Mouse (Mus musculus) limb, embryonic 12.5 days (tissue): Measurements from ENCODE around the gene Ess2. TPM values are rescaled to one million over a fixed set of nuclear protein-coding genes. Genes with fewer than 3 reads are reported as not detected.

ENCODE experiments used
- ATAC-seq: fragments of 200-750 bp; cut with Nextera tagmentation; 2 replicates; pipeline ENCODE4 v1.8.0; 2017; ENCODE audit warnings: low read depth, moderate TSS enrichment; ENCODE audit not compliant: insufficient number of reproducible peaks, insufficient read depth, low FRiP score, low TSS enrichment
- H3K27ac ChIP-seq: fragments of 300-500 bp; sonication (generic); 2 replicates; pipeline ENCODE4 v1.5.1; 2016; ENCODE audit warnings: mild to moderate bottlenecking, moderate library complexity
- H3K27me3 ChIP-seq: fragments of 300-500 bp; sonication (generic); 2 replicates; pipeline ENCODE4 v1.6.1; 2016; ENCODE audit warnings: mild to moderate bottlenecking, moderate library complexity
- H3K36me3 ChIP-seq: fragments of 300-500 bp; sonication (generic); 2 replicates; pipeline ENCODE4 v1.6.1; 2016; ENCODE audit warnings: mild to moderate bottlenecking, moderate library complexity
- H3K4me1 ChIP-seq: fragments of 300-500 bp; sonication (generic); replicated peaks from 2 replicates; pipeline ENCODE4 v1.6.1; 2016
- H3K4me2 ChIP-seq: fragments of 300-500 bp; sonication (generic); 2 replicates; pipeline ENCODE4 v1.6.1; 2016; ENCODE audit warnings: mild to moderate bottlenecking, moderate library complexity
- H3K4me3 ChIP-seq: fragments of 300-500 bp; sonication (generic); replicated peaks from 2 replicates; pipeline ENCODE4 v1.5.1; 2016; ENCODE audit warnings: mild to moderate bottlenecking
- H3K9ac ChIP-seq: fragments of 300-500 bp; sonication (generic); replicated peaks from 2 replicates; pipeline ENCODE4 v1.6.1; 2016; ENCODE audit warnings: mild to moderate bottlenecking, moderate library complexity
- H3K9me3 ChIP-seq: fragments of 300-500 bp; sonication (generic); 2 replicates; pipeline ENCODE4 v1.6.1; 2016; ENCODE audit warnings: mild to moderate bottlenecking, moderate library complexity
- WGBS: fragments of 180-500 bp; shearing (Covaris S2); methylation state at CpG from one replicate; pipeline ENCODE4 v1.1.7; 2016; 5-methylcytosine and 5-hydroxymethylcytosine counted together
- polyA plus RNA-seq: library from polyadenylated mRNA; unstranded; fragments of >200 nt; fragmentation: Nextera tagmentation; extraction: Ambion mirVana; gene quantifications from 2 replicates; pipeline ENCODE4 v1.2.1, GENCODE M21; 2016

Ess2 gene
- polyA plus RNA-seq, 1 experiment from 2014 or later = 54.7 TPM

DNA sequence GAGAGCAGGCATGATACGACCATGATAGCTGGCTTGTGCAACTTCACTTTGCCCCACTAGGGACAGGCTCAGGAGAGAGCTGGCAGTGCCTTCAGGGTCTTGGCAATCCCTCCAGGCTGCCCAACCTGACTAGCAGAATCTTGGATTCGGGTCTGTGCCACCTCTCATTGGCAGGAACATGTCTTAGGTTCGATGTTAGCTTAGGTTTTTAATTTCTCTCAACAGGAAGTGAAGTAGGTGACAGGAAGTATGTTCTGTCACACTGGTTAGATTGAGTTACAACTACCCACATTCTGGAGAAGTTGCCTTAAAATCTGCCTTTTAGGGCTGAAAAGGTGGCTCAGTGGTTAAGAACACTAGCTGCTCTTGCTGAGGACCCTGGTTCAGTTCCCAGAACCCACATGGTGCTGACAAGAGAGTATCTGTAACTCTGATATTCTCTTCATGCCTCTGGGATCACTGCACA, 23.3 kb upstream of the Ess2 start:
- no peaks in the 10 kb centered on the region for H3K36me3 ChIP-seq
- no peak overlapping the region for H3K4me3 ChIP-seq
- H3K27me3 ChIP-seq = peaks cover 19% of the 10 kb centered on the region
- ATAC-seq = no peak
- no peak overlapping the region for H3K27ac ChIP-seq
- no peak overlapping the region for H3K4me2 ChIP-seq
- H3K4me1 ChIP-seq = no peaks in the 10 kb centered on the region; the same call in 1 of the 2 replicates
- H3K9ac ChIP-seq = no peak overlapping the region
- 72% methylated on average over 3 of the region's 3 CpGs for WGBS
- no peaks in the 10 kb centered on the region for H3K9me3 ChIP-seq

DNA sequence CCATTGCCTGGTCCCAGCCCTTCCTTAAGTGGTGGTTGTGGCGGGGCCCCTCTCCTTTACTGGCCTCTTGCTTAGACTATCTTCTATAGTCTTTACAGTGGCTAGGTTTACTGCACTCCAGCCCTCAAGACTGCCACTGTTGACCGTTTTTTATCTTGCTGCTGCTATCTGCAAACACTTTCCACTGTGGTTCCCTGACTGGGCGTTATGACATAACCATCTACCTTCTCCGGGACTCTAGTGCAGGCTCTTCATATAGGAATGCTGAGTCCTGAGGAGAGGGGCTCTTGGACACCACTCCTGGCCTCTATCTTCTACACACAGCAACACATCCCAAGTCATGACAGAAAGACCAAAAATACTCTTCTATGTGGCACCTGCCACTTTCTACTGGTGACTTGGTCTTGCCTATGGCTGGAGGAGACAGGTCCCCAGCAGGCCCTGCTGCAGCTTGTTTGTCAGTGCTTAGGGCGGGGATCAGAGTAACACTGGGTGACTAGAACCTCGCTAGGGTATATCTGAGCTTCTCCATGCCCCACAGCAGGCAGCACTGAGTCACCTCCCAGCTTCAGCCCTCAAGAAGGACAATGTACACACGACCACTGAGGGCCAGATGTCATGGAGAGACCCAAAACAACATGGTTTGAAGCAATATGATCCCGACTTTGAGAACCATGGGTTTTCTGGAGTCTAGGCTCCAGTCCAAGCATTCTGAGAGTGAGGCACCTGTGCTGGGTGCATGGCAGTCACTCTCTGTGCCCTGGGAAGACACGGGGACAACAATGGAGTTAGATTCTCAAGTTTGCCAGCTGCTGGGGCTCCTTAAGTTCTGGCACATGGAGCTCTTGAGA, 22.7 kb upstream of the Ess2 start:
- no peak overlapping the region for H3K9ac ChIP-seq
- no peaks in the 10 kb centered on the region for H3K36me3 ChIP-seq
- H3K4me2 ChIP-seq = no peak overlapping the region
- peaks cover 3% of the 10 kb centered on the region for H3K4me1 ChIP-seq
- H3K27ac ChIP-seq = no peak overlapping the region
- no peaks in the 10 kb centered on the region for H3K9me3 ChIP-seq
- H3K27me3 ChIP-seq = peaks cover 19% of the 10 kb centered on the region
- H3K4me3 ChIP-seq = no peak overlapping the region
- ATAC-seq = no peak
- WGBS = 71% methylated on average over 9 of the region's 9 CpGs

DNA sequence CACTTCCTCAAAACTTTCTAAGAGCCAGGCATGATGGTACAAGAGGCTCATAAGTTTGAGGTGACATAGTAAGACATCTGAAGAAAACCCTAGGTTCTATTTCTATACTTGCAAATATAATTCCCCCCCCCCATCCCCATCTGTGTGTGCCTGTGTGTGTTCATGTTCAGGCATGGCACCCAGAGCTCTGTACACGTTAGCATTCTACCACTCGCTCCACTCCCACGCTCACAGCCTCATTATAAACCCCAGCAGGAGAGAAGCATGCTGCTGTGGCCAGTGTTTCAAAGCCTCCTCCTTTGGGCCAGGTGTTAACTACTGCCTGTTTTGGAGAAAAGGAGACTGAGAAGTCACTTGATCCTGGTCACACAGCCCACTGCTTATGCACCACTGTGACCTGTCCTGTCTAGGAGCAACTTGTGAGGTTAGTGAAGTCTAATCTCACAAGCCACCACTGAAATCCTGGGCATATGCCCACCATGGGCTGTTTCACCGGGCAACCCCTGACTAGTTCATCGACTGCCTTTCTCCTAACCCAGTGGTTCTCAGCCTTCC, 20.8 kb upstream of the Ess2 start:
- no peak overlapping the region for H3K27ac ChIP-seq
- H3K9me3 ChIP-seq = no peaks in the 10 kb centered on the region
- H3K4me2 ChIP-seq = no peak overlapping the region
- no peak overlapping the region for H3K4me3 ChIP-seq
- no peaks in the 10 kb centered on the region for H3K36me3 ChIP-seq
- 61% methylated on average over 5 of the region's 5 CpGs for WGBS
- peaks cover 10% of the 10 kb centered on the region for H3K27me3 ChIP-seq
- ATAC-seq = no peak
- H3K9ac ChIP-seq = no peak overlapping the region
- peaks cover 6% of the 10 kb centered on the region for H3K4me1 ChIP-seq

DNA sequence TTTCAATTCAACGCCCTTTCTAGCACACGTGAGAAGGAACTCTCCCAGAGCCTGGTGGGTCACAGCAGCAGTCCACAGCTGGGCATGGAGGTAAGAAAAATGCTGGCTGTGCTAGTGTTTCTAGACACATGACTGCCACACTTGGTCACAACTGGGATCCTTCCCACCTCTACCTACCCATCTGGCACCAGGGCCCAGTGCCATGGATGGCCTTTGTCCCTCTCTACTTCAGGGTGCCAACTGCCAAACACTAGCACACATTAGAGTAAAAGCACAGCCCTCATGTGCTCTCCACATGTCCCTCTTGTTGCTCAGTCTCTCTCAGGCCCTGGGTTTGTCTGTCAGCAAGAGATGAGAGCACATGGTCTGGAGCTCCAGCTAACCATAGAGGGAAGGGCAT, 18.5 kb upstream of the Ess2 start:
- H3K36me3 ChIP-seq = peaks cover 19% of the 10 kb centered on the region
- no peak overlapping the region for H3K27ac ChIP-seq
- WGBS = 80% methylated on average over 2 of the region's 2 CpGs
- H3K4me1 ChIP-seq = peaks cover 11% of the 10 kb centered on the region
- no peak overlapping the region for H3K9ac ChIP-seq
- H3K4me2 ChIP-seq = no peak overlapping the region
- ATAC-seq = no peak
- H3K4me3 ChIP-seq = no peak overlapping the region
- 0 out of 2 replicates have a peak, but pooled peaks cover 5% of the 10 kb centered on the region for H3K27me3 ChIP-seq
- H3K9me3 ChIP-seq = no peaks in the 10 kb centered on the region

DNA sequence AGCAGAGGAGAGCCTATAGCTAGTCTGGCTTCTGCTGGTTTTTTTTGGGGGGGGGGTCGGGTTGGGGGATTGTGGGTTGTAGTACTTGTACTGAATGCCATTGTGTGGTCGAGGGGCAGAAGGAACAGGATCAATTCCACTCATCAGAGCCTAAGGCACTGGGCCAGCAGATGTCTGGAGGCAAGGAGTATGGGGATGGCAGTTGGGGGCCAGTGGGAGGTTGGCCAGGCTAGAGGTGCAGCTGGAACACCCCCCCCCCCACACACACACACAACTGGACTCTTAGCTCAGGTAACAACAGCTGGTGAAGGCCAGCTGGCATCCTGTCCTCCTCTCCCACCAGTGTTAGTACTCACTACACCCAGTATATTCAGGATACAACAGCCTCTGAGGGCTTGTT, 18.1 kb upstream of the Ess2 start:
- no peak overlapping the region for H3K4me2 ChIP-seq
- H3K9me3 ChIP-seq = no peaks in the 10 kb centered on the region
- no peak overlapping the region for H3K27ac ChIP-seq
- H3K4me3 ChIP-seq = no peak overlapping the region
- 0 out of 2 replicates have a peak, but pooled peaks cover 5% of the 10 kb centered on the region for H3K27me3 ChIP-seq
- H3K9ac ChIP-seq = no peak overlapping the region
- H3K36me3 ChIP-seq = peaks cover 20% of the 10 kb centered on the region
- ATAC-seq = no peak
- H3K4me1 ChIP-seq = peaks cover 11% of the 10 kb centered on the region
- WGBS = 13% methylated on average over 2 of the region's 2 CpGs

DNA sequence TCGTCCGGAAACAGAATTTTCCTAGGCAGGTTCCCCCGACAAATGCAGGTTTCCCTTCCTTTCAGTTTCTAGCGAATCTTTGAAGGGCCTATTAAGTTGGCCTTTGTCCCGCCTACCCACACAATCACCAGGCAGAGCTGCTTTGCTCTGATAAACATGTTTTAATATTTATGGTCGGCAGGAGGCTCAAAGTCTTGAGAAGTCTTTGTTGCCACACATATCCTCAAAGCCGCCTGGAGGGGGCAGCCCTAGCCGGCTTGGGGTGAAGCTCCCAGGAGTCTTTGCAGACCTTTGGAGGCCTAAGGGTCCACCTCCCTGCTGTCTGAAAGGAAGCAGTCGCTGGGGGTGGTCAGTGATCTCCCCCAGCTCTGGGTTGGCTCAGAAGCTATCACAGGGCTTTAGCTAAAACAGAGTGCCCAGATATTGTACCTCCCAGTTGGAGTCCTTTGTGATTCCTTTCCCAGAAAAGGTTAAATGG, 17.5 kb upstream of the Ess2 start:
- Histone ChIP-seq H3K9me3 (no peaks in the 10 kb centered on the region), H3K27me3 (0 out of 2 replicates have a peak, but pooled peaks cover 5% of the 10 kb centered on the region), H3K4me2 (peak overlapping the region; percentile 93), H3K36me3 (peaks cover 20% of the 10 kb centered on the region), H3K4me3 (peak overlapping the region; percentile 83), H3K9ac (peak overlapping the region; percentile 83), H3K4me1 (peaks cover 11% of the 10 kb centered on the region), H3K27ac (peak overlapping the region; percentile 82)
- ATAC-seq = peak; percentile 38; the same call in 1 of the 2 replicates
- under 1% methylated on average over 9 of the region's 9 CpGs for WGBS

DNA sequence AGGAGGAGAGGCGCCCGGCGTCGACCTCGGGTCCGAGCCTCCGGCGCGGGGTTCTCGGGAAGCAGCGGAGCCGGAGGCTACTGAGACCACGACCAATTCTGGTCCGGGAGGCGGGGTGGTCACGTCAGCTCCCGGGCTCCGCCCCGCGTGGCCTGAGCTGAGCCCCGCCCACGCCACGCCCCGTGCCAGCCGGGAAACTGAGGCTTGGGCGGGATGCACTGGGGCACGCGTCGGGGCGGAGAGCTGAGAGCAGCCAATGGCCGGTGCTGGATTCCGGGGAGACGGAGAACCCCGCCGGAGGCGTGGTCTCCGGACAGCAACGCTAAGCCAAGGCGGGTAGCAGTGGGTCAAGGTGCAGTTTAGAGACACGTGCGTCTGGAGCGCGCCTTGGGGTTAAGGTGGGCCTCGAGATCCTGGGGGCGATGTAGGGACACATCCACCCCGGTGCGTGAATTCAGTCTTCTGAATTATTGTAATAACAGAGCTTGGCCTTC, 17.0 kb upstream of the Ess2 start, which contains the start of gene Slc25a1:
TSS of gene Slc25a1 (minus strand) at position 133 of the 494 bp plus-strand sequence.
- Histone ChIP-seq H3K4me2 (peak within 1 kb of the TSS; percentile 93), H3K36me3 (peaks cover 20% of the 10 kb centered on the region), H3K27me3 (0 out of 2 replicates have a peak, but pooled peaks cover 5% of the 10 kb centered on the region), H3K9ac (peak within 1 kb of the TSS; percentile 83), H3K27ac (peak within 1 kb of the TSS; percentile 82), H3K9me3 (no peaks in the 10 kb centered on the region), H3K4me1 (peaks cover 11% of the 10 kb centered on the region), H3K4me3 (peak within 1 kb of the TSS; percentile 83)
- under 1% methylated on average over 47 of the region's 47 CpGs for WGBS
- peak; percentile 42 for ATAC-seq

DNA sequence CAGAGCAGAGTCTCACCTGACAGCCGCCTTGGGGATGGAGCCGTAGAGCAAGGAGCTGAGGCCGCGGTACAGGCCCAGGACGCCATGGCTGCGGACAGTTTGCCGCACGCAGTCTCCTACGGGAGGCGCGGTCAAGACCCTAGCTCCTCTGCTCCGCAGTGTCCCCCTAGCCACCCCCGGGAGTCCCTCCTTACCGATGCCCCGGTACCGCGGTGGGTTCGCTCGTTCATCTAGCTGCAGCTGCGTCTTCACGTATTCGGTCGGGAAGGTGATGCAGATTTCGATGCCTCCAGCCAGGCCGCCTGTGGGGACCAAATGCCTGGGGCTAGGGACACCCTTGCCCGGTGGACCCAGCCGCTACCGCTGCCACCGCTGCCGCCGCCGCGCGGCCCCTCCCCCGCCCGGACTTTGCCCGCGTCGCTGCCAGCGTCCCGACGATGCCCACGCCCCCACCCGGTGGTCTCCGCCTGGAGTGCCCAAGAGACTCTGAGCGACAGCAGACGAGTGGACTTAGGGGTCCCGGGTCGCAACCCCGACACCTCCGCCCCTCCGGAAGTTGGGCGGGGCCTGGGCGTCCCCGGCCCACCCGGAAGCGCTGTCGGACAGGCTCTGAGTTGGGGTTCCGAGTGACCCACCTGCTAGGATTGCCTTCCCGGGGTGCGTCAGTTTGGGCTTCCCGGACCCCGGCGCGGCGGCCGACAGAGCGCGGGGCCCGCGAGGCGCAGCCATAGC, 16.4 kb upstream of the Ess2 start:
- Histone ChIP-seq H3K4me3 (peak overlapping the region; percentile 83), H3K36me3 (peaks cover 20% of the 10 kb centered on the region), H3K4me1 (peaks cover 14% of the 10 kb centered on the region), H3K27me3 (0 out of 2 replicates have a peak, but pooled peaks cover 5% of the 10 kb centered on the region), H3K9me3 (no peaks in the 10 kb centered on the region), H3K9ac (peak overlapping the region; percentile 83), H3K27ac (peak overlapping the region; percentile 82), H3K4me2 (peak overlapping the region; percentile 93)
- under 1% methylated on average over 72 of the region's 72 CpGs for WGBS
- ATAC-seq = peak; percentile 43; the same call in 1 of the 2 replicates

DNA sequence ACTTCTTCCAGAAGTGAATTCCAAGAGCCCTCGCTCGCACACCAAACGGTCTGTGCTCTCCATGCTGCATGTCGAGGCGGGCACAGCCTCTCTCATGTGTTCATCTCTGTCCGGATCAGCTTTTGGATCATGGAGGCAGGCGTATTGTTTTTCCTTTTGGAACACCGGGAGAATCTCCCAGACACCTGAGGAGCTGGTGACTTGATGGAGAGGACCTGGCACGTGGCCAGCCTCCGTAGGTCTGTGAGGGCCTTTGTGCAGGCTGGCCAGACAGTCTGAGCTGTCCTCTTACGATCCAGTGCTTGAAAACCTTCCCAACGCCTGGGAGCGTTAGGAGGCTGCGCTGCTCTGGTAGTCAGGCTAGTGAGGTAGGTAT, 11.0 kb upstream of the Ess2 start:
- Histone ChIP-seq H3K4me1 (peaks cover 23% of the 10 kb centered on the region), H3K9me3 (no peaks in the 10 kb centered on the region), H3K27ac (peak overlapping the region; percentile 68; the same call in 1 of the 2 replicates), H3K4me3 (peak overlapping the region; percentile 76), H3K4me2 (peak overlapping the region; percentile 87), H3K9ac (peak overlapping the region; percentile 86), H3K27me3 (peaks cover 42% of the 10 kb centered on the region), H3K36me3 (peaks cover 20% of the 10 kb centered on the region)
- no peak for ATAC-seq
- 1% methylated on average over 14 of the region's 14 CpGs for WGBS

DNA sequence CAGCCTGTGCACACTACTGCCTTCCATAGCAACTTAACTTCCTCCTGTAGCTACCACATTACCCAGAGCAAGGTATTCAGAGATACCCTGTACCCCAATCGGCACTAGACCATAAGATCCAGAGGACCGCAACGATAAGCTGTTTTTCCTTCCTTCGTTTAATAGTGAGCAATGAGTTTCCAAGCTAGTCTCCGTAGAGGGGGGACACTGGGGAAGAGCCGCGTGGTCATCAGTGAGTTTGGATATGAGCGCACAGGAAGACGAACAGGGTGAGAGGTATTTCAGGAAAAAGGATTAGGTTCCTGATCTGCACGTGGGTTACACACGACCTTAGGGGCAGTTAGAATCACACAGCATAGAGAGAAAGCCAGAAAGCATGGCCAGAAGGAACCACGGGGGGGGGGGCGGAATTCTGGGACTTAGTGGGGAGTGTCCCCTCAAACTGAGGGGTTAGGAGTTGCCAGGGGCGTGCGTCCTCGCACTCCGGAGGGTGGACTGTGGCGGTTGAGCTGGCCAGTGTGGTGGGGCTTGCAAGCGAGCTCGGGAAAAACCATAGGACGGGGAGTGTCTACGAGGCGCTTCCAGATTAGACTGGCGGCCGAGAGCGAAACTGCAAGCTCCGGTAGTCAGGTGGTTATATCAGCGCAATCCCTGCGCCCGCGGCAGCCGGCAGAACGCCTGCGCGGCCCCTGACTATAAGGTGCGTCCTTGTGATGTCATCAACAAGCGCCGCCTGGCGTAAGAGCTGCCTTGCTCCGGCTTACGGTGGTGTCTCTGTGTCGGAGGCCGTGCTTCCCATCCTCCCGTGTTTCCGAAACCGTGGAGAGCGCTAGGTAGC, 10.4 kb upstream of the Ess2 start:
- Histone ChIP-seq H3K9ac (peak overlapping the region; percentile 86), H3K4me2 (peak overlapping the region; percentile 87), H3K4me1 (peaks cover 17% of the 10 kb centered on the region), H3K36me3 (peaks cover 20% of the 10 kb centered on the region), H3K27ac (peak overlapping the region; percentile 68), H3K9me3 (no peaks in the 10 kb centered on the region), H3K4me3 (peak overlapping the region; percentile 76), H3K27me3 (peaks cover 46% of the 10 kb centered on the region)
- 3% methylated on average over 47 of the region's 47 CpGs for WGBS
- peak; percentile 93 for ATAC-seq
